Mouse (Mus musculus) kidney, postnatal 25 days (tissue): ENCODE results near the gene Eif1ax.
"Not testable (repeated sequence)": the region's sequence is repeated elsewhere in the genome, so short reads cannot be mapped to it uniquely, and the experiment has no call there.

Experiments used
- DNase-seq, 2 experiments: peaks; one replicate each; pipeline ENCODE4 v3.0.0; 2021; ENCODE audit warnings: mixed read lengths in 2 of 2

Eif1ax gene

GRCm38 (mm10) chrX:159371831-159372752 is at the start of gene Eif1ax:
TSS of gene Eif1ax (plus strand) at chrX:159372178.
- DNase-seq: peak; percentile 79 to 92

- DNase-seq: no peak
Observed at GRCm38 (mm10) chrX:159364506-159364905, 7.5 kb upstream of the Eif1ax start.

GRCm38 (mm10) chrX:159372753-159373144 is 771 bp downstream of the Eif1ax start:
- DNase-seq: no peak

DNA sequence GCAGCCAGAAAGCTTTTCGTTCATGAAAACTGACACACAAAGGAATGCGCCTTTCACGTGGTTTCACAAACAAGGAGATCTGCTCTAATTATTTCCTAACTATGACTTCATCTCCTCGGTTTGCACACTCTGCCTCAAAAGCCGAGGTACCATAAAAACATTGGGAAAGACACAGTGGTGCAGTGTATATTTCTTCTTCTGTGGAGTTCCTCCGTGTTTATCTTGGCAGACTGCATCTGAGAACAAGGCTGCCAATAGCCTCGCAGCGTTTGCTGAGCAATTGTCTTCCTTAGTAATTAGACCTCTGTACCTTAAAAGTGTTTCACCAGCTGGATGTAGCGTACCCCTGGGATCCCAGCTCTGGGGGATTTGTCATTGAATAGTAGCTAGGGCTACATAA is 15.1 kb downstream of the Eif1ax start:
- no peak for DNase-seq

DNA sequence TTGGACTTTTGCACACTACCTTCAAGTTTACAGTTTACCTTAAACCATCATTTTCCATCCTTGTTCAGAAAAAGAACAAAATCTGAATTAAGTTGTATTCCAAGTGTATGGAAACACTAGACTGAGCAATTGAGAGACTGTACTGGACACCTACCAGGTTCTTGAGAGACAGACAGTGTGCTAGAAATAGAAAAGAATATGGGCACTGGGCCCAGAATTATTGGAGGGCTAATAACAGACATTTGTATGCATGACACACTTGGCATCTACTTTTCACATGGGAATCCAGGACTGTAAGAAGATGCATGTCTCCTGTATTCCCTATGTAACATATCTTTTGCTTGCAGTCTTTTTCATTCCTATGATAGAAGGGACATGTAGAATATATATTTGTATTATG is 17.0 kb downstream of the Eif1ax start:
- no peak for DNase-seq

DNA sequence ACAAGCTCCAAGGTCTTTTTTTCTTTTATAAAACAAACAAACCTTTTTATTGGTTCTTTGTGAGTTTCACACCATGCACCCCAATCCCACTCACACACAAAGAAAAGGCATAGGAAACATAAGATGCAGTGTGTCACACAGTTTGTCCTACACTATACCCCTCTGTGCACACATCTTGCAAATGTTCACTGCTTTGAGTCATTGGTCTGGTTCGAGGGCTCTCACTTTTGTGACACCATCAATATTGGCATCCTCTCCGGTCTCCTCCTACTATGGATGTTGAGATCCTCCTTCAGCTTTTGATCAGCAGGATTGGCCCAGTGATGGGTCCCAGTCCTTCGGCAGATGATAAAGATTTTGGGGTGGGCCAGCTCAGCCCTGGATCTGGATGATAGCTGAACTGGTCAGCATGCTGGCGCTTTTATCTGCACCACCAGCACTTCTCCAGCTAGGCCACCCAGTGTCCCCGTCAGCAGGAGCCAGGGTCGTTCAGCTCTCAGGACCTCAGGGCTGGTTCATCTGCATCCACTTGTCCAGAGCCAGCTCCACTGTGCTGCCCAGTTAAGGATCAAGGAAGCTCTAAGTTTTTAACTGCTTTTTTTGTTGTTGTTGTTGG is 18.5 kb downstream of the Eif1ax start:
- DNase-seq: no peak

DNA sequence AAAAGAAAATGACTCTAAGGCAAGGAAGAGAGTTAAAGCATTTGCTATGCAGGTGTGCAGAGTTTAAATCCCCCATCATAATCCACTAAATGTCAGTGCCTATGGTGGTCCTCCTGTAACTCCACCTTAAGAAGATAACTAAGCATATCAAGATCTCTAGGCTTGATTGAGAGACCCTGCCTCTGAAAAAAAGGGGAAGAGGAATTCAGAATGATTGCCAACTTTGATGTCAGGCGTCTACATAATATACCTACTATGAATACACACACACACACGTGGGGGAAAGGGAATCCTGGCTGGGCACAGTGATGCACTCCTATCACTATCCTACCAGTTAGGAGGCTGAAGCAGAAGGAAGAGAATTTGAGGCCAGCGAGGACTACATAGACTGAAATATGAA is 19.3 kb downstream of the Eif1ax start:
- no peak for DNase-seq

GRCm38 (mm10) chrX:159409253-159409652 is 37.3 kb downstream of the Eif1ax start:
- DNase-seq: peak in 1 of 2 experiments; percentile 53

GRCm38 (mm10) chrX:159414130-159414828 is 42.3 kb downstream of the Eif1ax start, which contains the start of gene Map7d2:
TSS of gene Map7d2 (plus strand) at chrX:159414572.
- DNase-seq: no peak

- DNase-seq: no peak
Observed at GRCm38 (mm10) chrX:159414829-159415673, 43.1 kb downstream of the Eif1ax start.

DNA sequence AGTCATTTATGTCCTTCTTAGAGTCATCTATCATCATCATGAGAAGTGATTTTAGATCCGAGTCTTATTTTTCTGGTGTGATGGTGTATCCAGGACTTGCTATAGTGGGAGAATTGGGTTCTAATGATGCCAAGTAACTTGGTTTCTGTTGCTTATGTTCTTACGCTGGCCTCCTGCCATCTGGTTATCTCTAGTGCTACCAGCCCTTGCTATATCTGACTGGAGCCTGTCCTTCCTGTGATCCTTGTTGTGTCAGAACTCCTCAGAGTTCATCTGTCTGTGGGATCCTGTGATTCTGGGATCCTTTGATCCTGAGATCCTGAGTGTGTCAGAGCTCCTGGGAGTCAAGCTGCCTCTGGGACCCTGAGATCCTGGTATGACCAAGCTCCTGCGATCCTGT is 58.5 kb downstream of the Eif1ax start:
- DNase-seq: not testable (repeated sequence)
